Mouse (Mus musculus): Measurements from ENCODE around the gene Plcz1.

Plcz1 gene

DNA sequence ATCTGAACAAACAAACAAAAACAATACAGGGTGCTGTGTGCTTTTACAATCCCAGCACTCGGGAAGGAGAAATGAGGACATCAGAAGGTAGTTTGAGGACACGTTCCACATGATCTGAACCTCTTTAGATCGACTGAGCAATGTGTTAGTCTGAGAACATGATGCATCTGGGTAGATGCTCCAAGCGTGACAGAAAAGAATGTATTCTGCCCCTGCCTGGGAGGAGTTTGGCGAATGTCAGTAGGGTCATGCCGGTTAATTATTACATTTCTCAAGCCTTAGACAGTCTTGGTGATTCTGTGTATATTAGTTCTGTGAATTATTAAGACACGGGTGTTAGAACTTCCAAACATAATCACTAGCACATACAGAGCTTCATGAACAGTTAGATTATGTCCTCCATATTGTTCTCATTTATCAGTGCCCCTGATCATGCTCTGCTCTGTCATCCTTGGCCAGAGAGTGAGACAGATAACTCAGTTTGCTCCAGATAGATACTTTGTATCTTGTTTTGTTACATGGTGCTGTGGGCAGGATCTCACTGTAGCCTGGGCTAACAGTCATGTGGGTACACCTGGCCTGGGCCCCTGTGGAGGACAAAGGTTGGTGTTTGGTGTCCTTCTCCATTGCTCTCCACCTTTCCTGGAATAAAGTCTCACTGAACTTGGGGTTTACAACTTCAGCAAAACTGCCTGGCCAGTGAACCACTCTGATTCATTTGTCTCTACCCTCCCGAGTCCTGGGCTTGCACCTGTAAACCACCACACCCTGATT lies 94.0 kb downstream of the Plcz1 start:
- DNase-seq: no peak

All from thymus, postnatal 4 days (tissue).